Mouse (Mus musculus) hindbrain, embryonic 12.5 days (tissue): ENCODE measurements around the gene Tbcb. TPM values are rescaled to one million over a fixed set of nuclear protein-coding genes. Genes with fewer than 3 reads are reported as not detected.

Experiments
- ATAC-seq: fragments of 200-750 bp; cut with Nextera tagmentation; 2 replicates; pipeline ENCODE4 v1.8.0; 2017; ENCODE audit warnings: moderate TSS enrichment; ENCODE audit not compliant: low FRiP score
- H3K27ac ChIP-seq: fragments of 300-500 bp; sonication (generic); 2 replicates; pipeline ENCODE4 v1.5.1; 2016; ENCODE audit warnings: mild to moderate bottlenecking
- H3K27me3 ChIP-seq: fragments of 300-500 bp; sonication (generic); 2 replicates; pipeline ENCODE4 v1.6.1; 2016; ENCODE audit warnings: mild to moderate bottlenecking
- H3K36me3 ChIP-seq: fragments of 300-500 bp; sonication (generic); 2 replicates; pipeline ENCODE4 v1.6.1; 2016; ENCODE audit warnings: mild to moderate bottlenecking
- H3K4me1 ChIP-seq: fragments of 300-500 bp; sonication (generic); 2 replicates; pipeline ENCODE4 v1.6.1; 2016
- H3K4me2 ChIP-seq: fragments of 300-500 bp; sonication (generic); replicated peaks from 2 replicates; pipeline ENCODE4 v1.6.1; 2016; ENCODE audit warnings: mild to moderate bottlenecking
- H3K4me3 ChIP-seq: fragments of 300-500 bp; sonication (generic); 2 replicates; pipeline ENCODE4 v1.5.1; 2016; ENCODE audit warnings: mild to moderate bottlenecking
- H3K9ac ChIP-seq: fragments of 300-500 bp; sonication (generic); 2 replicates; pipeline ENCODE4 v1.6.1; 2016; ENCODE audit warnings: mild to moderate bottlenecking, moderate library complexity
- H3K9me3 ChIP-seq: fragments of 300-500 bp; sonication (generic); replicated peaks from 2 replicates; pipeline ENCODE4 v1.6.1; 2016; ENCODE audit warnings: mild to moderate bottlenecking
- WGBS: fragments of 180-500 bp; shearing (Covaris S2); methylation state at CpG from one replicate; pipeline ENCODE4 v1.1.7; 2016; 5-methylcytosine and 5-hydroxymethylcytosine counted together
- polyA plus RNA-seq: library from polyadenylated mRNA; unstranded; fragments of >200 nt; fragmentation: Nextera tagmentation; extraction: Ambion mirVana; gene quantifications from 2 replicates; pipeline ENCODE4 v1.2.1, GENCODE M21; 2016

Gene Tbcb
- polyA plus RNA-seq, 1 experiment from 2014 or later: 275 TPM

DNA sequence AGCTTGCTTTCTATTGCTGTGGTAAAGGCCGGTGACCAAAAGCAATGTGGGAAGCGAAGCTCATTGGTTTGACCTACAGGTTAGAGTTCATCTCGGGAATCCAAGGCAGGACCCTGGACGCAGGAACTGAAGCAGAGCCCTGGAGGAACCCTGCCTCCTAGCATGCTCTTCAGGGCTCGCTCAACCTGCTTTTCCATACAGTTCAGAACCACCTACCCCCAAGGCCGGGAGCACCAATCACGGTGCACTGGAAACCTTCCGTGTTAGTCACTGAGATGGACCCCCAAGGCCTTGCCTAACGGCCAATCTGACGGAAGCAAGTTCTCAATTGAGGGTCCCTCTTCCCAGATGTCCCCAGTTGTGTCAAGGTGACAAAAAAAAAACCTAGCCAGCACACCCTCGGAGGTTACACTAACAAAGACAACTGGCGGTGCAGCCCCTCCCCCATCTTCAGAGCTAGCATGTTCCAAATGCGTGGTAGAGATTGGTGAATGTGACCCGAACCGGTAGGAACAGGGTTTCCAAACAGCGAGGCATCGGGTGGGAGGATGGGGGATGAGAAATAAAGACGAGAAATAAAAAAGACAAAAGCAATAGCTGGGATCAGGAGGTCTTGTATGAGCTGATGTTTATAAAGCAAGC is 32.5 kb downstream of the Tbcb start:
- Histone ChIP-seq H3K4me2 (no peak overlapping the region), H3K9me3 (no peaks in the 10 kb centered on the region), H3K4me1 (peaks cover 8% of the 10 kb centered on the region), H3K36me3 (no peaks in the 10 kb centered on the region), H3K4me3 (no peak overlapping the region), H3K9ac (no peak overlapping the region), H3K27ac (no peak overlapping the region), H3K27me3 (no peaks in the 10 kb centered on the region)
- no peak for ATAC-seq
- 77% methylated on average over 18 of the region's 18 CpGs for WGBS

DNA sequence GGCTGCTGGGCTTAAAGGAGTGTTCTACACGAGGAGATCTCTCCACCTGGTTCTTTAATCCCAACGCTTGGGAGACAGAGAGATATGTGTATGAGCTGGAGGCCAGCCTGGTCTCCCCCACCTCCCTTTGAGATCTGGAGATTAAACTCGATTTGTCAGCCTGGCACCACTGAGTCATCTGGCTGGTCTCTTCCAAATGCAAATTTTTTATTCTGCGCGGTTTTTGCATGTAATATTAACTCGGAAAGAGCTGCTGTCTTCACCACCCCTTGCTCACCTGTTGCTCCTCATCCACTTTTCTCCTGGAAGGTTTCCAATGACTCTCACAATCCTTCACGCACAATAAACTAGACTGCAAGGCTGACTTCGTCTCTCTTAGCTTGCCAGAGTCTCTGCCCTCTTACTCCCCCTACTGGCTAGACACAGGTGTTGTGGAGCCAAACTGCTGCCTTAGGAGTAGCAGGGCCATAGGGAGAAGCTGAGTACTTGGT is 33.5 kb downstream of the Tbcb start, which contains the start of gene Capns1:
Gene Capns1 (minus strand): TSS at position 331 of the 491 bp plus-strand sequence.
- no peaks in the 10 kb centered on the region for H3K36me3 ChIP-seq
- H3K27ac ChIP-seq: peak within 1 kb of the TSS; percentile 40; the same call in 1 of the 2 replicates
- no peak for ATAC-seq
- 11% methylated on average over 8 of the region's 8 CpGs for WGBS
- H3K4me3 ChIP-seq: 0 out of 2 replicates have a peak within 1 kb of the TSS, but pooled peaks have one; percentile 4
- H3K27me3 ChIP-seq: no peaks in the 10 kb centered on the region
- no peak within 1 kb of the TSS for H3K9ac ChIP-seq
- H3K4me2 ChIP-seq: peak within 1 kb of the TSS; percentile 30
- no peaks in the 10 kb centered on the region for H3K9me3 ChIP-seq
- peaks cover 6% of the 10 kb centered on the region for H3K4me1 ChIP-seq

DNA sequence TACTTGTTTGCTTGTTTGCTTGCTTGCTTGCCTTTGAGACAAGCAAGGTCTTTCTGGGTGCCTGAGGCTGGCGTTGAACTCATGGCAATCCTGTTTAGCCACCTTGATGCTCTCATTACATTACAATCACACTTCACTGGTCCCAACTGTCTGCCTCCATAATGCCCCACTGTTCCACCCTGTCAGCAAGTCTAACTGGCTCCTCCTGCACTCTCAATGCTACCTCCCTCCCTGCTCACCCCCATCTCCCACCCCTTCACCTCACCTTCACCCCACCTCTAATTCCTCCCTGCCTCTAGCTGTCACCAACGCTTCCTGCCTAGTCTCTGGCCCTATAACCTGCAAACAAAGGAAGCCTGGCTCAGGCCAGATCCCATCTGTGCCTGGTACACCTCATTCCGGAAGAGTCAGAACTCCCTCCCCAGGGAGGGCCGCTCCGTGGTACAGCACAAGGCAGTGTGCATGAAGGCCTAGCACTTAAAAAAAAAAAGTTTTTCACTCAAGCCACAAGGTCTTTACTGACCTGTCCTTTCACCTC is 34.4 kb downstream of the Tbcb start:
- Histone ChIP-seq H3K4me3 (no peak overlapping the region), H3K9me3 (no peaks in the 10 kb centered on the region), H3K36me3 (no peaks in the 10 kb centered on the region), H3K27ac (no peak overlapping the region), H3K4me2 (no peak overlapping the region), H3K9ac (no peak overlapping the region), H3K27me3 (no peaks in the 10 kb centered on the region), H3K4me1 (peaks cover 15% of the 10 kb centered on the region)
- ATAC-seq: no peak
- WGBS: 64% methylated on average over 5 of the region's 5 CpGs

DNA sequence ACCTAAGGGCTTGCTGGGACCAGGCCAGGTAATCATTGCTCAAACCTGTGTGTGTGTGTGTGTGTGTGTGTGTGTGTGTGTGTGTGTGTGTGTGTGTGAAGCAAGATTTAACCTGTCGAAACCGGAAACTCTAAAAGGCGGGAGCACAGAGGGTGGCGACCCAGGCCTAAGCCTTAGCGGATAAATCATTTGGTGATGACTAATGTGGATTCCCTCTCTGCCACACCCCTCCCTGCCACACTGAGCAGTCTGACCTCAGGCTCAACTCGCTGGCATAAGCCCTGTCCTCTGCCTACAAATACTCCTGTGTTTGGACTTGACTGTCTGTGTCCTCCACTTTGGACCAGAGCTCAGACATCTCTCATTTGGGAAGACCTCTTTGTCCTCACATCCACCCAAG is 35.9 kb downstream of the Tbcb start:
- no peak overlapping the region for H3K4me3 ChIP-seq
- H3K36me3 ChIP-seq: peaks cover 12% of the 10 kb centered on the region
- H3K4me2 ChIP-seq: no peak overlapping the region
- H3K9me3 ChIP-seq: no peaks in the 10 kb centered on the region
- no peak for ATAC-seq
- H3K9ac ChIP-seq: no peak overlapping the region
- no peak overlapping the region for H3K27ac ChIP-seq
- WGBS: 83% methylated on average over 4 of the region's 6 CpGs
- no peaks in the 10 kb centered on the region for H3K27me3 ChIP-seq
- peaks cover 13% of the 10 kb centered on the region for H3K4me1 ChIP-seq

DNA sequence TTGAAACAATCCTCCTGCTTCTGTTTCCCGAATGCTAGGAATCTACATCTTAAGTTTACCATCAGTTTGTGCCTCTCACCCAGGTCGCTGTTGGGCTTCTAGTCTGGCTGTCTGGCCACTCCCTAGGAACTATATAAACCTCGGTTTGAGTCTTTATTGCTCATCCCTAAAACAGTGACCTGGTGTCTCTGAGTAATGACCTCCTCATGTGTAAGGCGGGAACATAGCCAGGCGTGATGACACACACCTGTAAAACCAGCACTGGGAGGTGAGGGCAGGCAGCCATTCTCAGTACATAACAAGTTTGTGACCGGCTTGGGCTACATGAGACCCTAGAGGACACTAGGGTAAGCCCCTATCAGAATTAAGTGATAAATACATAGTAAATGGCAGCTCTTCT is 36.6 kb downstream of the Tbcb start:
- Histone ChIP-seq H3K27ac (no peak overlapping the region), H3K36me3 (peaks cover 19% of the 10 kb centered on the region), H3K4me2 (peak overlapping the region; percentile 67), H3K9ac (no peak overlapping the region), H3K4me1 (peaks cover 13% of the 10 kb centered on the region), H3K4me3 (no peak overlapping the region), H3K9me3 (no peaks in the 10 kb centered on the region), H3K27me3 (no peaks in the 10 kb centered on the region)
- 71% methylated on average over 6 of the region's 6 CpGs for WGBS
- ATAC-seq: no peak

DNA sequence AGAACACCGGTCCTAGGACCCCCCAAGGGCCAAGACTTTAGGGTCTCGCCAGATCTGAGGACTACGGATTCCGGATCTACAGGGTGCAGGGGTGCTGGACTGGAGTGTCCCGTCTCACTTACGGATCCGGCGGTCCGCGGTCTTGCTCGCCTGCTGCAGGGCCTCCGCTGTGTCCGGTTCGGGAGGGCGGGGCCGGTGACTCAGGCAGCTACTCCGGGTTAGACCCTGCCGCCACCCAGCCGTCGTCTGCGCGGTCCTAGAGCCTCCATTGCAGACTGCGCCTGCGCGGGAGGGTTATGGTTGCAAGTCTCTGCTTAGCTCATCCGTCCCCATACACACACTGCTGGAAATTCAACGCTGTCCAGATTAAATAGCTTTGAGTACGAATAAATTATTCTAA is 37.2 kb downstream of the Tbcb start:
- Histone ChIP-seq H3K27ac (peak overlapping the region; percentile 56), H3K9ac (peak overlapping the region; percentile 70), H3K4me1 (peaks cover 13% of the 10 kb centered on the region), H3K4me3 (peak overlapping the region; percentile 53), H3K4me2 (peak overlapping the region; percentile 67), H3K9me3 (no peaks in the 10 kb centered on the region), H3K36me3 (peaks cover 24% of the 10 kb centered on the region), H3K27me3 (no peaks in the 10 kb centered on the region)
- 1% methylated on average over 28 of the region's 28 CpGs for WGBS
- peak; percentile 90 for ATAC-seq

DNA sequence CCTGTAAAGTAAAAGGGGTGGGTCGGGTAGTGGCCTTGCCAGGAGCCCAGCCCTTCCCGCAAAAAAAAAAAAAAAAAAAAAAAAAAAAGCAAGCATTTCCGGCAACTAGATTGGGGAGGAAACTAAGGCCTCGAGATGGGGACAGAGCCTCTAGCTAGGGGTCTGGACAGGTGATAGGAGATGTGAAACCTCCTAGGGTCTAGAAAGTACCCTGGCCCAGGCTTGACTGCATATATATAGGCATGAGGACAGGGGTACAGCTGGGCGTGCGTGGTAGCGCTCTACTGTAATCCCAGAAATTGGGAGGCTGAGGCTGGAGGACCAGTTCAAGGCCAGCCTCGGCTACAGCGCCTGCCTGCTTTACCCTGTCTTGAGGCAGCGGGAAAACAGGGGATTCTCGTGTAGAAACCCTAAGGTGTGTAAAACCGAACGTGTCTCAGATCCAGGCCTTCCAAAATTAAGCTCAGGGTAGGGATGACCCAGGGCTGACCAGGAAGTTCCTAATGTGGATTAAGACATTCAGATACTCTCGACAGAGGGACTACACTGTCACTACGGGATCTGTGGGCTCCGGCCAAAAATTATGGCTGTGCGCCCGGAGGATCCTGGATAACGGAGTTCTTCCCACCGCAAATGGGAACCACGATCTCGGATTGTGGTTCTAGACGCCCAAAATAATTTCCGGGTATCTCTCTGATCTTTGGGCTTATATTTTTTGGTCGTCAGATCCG is 37.8 kb downstream of the Tbcb start:
- H3K4me1 ChIP-seq: peaks cover 13% of the 10 kb centered on the region
- H3K4me3 ChIP-seq: peak overlapping the region; percentile 53
- H3K4me2 ChIP-seq: peak overlapping the region; percentile 67
- under 1% methylated on average over 26 of the region's 26 CpGs for WGBS
- H3K27ac ChIP-seq: peak overlapping the region; percentile 56
- no peaks in the 10 kb centered on the region for H3K9me3 ChIP-seq
- ATAC-seq: peak; percentile 36
- H3K27me3 ChIP-seq: no peaks in the 10 kb centered on the region
- peak overlapping the region; percentile 70 for H3K9ac ChIP-seq
- H3K36me3 ChIP-seq: peaks cover 26% of the 10 kb centered on the region

DNA sequence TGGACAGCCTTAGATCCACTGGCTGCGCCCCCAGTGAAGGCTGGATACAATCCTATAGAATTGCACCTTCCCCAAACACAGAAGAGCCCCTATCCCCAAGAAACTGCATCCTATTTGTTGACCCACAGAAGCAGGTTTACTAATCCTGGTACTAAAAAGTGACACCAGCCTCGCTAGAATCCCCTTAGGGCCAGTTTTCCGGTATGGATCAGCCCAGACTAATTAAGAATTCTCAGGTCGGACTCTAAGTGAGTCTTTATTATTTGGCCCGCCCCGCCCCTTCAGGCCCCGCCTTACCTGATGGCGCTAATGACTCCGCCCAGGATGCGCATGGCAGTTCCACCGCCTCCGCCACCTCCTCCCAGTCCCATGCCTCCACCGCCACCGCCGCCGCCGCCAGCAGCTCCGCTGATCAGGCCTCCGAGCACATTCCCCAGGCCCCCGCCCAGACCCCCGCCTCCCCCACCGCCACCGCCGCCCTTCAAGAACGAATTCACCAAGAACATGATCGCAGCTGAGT is 38.4 kb downstream of the Tbcb start:
- Histone ChIP-seq H3K4me1 (peaks cover 13% of the 10 kb centered on the region), H3K9ac (peak overlapping the region; percentile 70), H3K27me3 (no peaks in the 10 kb centered on the region), H3K9me3 (no peaks in the 10 kb centered on the region), H3K4me3 (peak overlapping the region; percentile 53), H3K4me2 (peak overlapping the region; percentile 67), H3K27ac (peak overlapping the region; percentile 56), H3K36me3 (peaks cover 32% of the 10 kb centered on the region)
- under 1% methylated on average over 20 of the region's 26 CpGs for WGBS
- ATAC-seq: peak; percentile 53

DNA sequence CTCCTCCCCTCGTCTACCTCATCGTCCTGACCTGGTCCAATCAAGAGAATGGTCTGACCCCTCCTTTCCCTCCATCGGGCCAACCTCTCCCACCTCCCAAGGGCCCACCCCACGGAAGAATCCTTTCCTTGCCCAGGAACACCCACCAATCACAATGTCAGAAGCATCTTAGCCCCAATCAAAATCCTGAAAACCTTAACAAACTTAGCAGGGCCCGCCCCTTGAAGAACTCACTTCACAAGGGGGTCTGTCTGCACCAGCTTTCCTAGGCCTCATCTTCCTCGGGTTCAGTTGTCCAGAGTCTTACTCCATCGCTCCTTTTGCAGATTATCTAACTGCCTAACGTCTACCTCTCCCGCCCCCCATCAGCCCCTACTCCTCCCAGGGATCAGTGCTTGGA is 39.1 kb downstream of the Tbcb start:
- peak overlapping the region; percentile 53 for H3K4me3 ChIP-seq
- 19% methylated on average over 9 of the region's 9 CpGs for WGBS
- no peaks in the 10 kb centered on the region for H3K9me3 ChIP-seq
- peak overlapping the region; percentile 70 for H3K9ac ChIP-seq
- H3K27me3 ChIP-seq: no peaks in the 10 kb centered on the region
- ATAC-seq: no peak
- H3K4me2 ChIP-seq: peak overlapping the region; percentile 67
- peak overlapping the region; percentile 56; the same call in 1 of the 2 replicates for H3K27ac ChIP-seq
- H3K36me3 ChIP-seq: peaks cover 39% of the 10 kb centered on the region
- H3K4me1 ChIP-seq: peaks cover 13% of the 10 kb centered on the region

DNA sequence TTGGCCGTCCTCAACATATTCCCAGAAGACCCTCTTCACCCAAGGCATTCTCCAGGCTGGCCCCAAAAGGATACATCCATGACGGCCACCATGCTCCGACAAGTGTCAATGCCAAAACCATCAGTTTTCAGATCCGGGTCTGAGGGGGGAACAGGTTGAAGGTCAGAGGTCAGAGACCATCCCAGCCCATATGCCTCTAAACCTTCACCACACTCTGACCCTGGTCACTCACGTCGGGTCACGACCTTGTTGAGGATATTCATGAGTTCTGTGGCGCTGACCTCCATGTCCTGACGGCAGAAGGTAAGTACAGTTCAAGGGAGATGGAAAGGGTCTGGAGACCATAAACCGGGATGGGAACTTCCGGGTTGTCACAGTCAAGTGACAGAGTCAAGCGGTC is 40.0 kb downstream of the Tbcb start:
- H3K36me3 ChIP-seq: peaks cover 48% of the 10 kb centered on the region

DNA sequence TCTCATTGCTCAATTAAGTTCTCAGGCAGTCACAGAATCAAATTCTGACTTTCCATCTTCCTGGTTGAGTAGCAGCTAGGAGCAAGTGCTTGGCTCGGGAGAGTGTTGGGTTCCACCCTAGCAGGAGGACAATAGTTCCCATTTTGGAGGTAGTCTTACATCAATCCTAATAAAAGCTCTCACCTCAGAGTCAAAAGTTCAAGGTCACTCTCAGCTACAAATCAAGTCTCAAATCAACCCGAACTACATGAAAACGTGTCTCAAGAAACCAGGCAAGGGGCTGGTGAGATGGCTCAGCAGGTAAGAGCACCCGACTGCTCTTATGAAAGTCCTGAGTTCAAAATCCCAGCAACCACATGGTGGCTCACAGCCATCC is 43.0 kb downstream of the Tbcb start:
- H3K27ac ChIP-seq: no peak overlapping the region
- no peak for ATAC-seq
- no peaks in the 10 kb centered on the region for H3K27me3 ChIP-seq
- H3K9me3 ChIP-seq: no peaks in the 10 kb centered on the region
- peaks cover 16% of the 10 kb centered on the region for H3K4me1 ChIP-seq
- 87% methylated on average over 4 of the region's 4 CpGs for WGBS
- no peak overlapping the region for H3K4me3 ChIP-seq
- no peak overlapping the region for H3K4me2 ChIP-seq
- H3K36me3 ChIP-seq: peaks cover 64% of the 10 kb centered on the region
- H3K9ac ChIP-seq: no peak overlapping the region

More for the DNA sequence above, 40.0 kb downstream of the Tbcb start:
- Histone ChIP-seq H3K27me3 (no peaks in the 10 kb centered on the region), H3K4me1 (peaks cover 13% of the 10 kb centered on the region), H3K9ac (no peak overlapping the region), H3K4me2 (no peak overlapping the region), H3K27ac (no peak overlapping the region), H3K4me3 (no peak overlapping the region), H3K9me3 (no peaks in the 10 kb centered on the region)
- WGBS: 89% methylated on average over 12 of the region's 12 CpGs
- no peak for ATAC-seq

DNA sequence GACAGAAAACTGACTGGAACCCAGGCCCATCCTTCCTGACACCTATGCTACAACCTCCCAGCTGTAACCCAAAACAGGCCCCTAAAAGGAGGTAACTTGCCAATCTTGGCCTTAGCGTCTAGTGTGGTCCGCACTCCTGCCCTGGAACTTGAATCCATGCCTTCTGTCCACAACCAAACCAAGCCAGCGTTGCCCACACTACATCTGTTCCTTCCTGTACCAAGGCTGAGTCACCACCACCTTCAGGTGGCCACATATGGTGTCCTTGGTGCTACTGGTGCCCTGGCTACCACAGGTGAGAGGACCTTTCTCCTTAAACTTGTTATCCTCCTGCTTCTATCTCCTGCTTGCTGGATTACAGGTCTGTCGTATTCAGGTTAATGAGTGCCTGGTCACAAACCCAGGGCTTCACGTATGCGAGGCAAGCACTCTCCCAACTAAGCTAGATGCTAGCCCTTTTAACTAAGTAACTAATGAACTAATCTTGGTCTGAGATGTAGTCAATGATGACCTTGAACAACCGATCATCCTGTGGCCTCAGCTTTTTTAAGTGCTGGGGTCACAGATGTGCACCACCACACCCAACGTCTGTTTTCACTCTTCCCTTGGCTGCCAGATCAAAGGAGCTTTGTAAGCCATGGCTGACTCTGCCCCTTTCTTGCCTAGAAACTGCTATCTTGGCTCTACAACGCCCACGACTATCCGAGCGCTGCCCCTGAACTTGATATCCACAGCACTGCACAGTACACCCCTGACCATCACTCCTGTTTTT is 43.5 kb downstream of the Tbcb start:
- Histone ChIP-seq H3K36me3 (peaks cover 64% of the 10 kb centered on the region), H3K27ac (no peak overlapping the region), H3K4me3 (no peak overlapping the region), H3K4me2 (no peak overlapping the region), H3K4me1 (peaks cover 19% of the 10 kb centered on the region), H3K9ac (no peak overlapping the region), H3K27me3 (no peaks in the 10 kb centered on the region), H3K9me3 (no peaks in the 10 kb centered on the region)
- ATAC-seq: no peak
- 86% methylated on average over 12 of the region's 12 CpGs for WGBS
